Mouse (Mus musculus) bone marrow, adult 2 months (tissue): Measurements from ENCODE around the gene Mfsd6l.

Experiments used
- CTCF ChIP-seq: fragments of 200-500 bp; IDR thresholded peaks from 2 replicates; pipeline ENCODE4 v1.5.1; 2011; ENCODE audit warnings: low read length, control low read depth; ENCODE audit not compliant: control insufficient read depth, insufficient read depth
- POLR2A ChIP-seq: fragments of 200-500 bp; IDR thresholded peaks from 2 replicates; pipeline ENCODE4 v1.6.1; 2011; ENCODE audit warnings: low read depth, mild to moderate bottlenecking, control low read depth, low read length, borderline replicate concordance; ENCODE audit not compliant: control insufficient read depth

DNA sequence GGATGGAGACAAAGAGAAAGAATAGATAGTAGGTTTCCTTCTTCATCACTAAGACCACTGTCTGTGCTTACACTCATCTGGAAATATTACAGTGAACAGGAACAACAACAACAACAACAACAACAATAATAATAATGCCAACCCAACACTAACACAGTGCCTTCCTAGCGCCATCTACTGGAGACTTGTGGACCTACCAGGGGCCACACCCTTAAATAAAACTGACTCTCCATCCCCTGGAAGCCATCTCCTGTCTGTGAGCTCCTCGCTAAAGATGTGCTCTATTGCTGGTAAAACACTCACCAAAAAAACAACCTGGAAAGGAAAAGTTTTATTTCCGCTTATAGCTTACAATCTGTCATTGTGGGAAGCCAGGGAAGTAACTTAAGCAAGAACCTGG lies 6.4 kb upstream of the Mfsd6l start:
- TF ChIP-seq CTCF: peak; percentile 68
- no peak for TF ChIP-seq POLR2A
